Mouse (Mus musculus) layer of hippocampus, postnatal 25 days (tissue): ENCODE results near the gene Olfr510. TPM values are rescaled to one million over a fixed set of nuclear protein-coding genes. Genes with fewer than 3 reads are reported as not detected.
"Not testable (repeated sequence)": the region's sequence is repeated elsewhere in the genome, so short reads cannot be mapped to it uniquely, and the experiment has no call there.

Source experiments
- DNase-seq, 2 experiments: peaks; one replicate each; pipeline ENCODE4 v3.0.0; 2022; ENCODE audit warnings: mixed read lengths in 2 of 2, low spot score in 1 of 2; ENCODE audit errors: extremely low spot score in 1 of 2
- total RNA-seq, 2 experiments: library from RNA; stranded (reverse); gene quantifications; 2 replicates each; pipeline ENCODE4 v1.2.3; 2021

Gene Olfr510
- total RNA-seq: not detected

DNA sequence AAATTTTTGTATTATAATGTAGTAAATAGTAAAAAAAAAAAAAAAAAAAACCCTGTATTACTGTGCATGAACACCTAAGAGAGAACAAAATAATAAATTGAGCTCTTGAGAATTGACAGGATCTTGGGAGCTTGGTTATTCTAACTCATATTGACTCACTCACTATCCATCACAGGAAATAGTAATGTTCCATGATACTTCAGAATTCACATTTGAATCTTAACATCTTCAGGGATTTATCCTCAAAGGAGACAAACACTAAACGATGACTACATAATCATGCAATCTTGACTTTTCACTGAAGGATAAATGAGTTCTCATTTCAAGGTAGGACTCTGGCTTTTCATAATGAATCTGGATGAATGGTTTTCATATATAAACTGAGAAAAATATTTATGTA, at the start of gene Olfr510:
TSS of gene Olfr510 (plus strand) at position 301 of the 400 bp plus-strand sequence.
- no peak for DNase-seq

DNA sequence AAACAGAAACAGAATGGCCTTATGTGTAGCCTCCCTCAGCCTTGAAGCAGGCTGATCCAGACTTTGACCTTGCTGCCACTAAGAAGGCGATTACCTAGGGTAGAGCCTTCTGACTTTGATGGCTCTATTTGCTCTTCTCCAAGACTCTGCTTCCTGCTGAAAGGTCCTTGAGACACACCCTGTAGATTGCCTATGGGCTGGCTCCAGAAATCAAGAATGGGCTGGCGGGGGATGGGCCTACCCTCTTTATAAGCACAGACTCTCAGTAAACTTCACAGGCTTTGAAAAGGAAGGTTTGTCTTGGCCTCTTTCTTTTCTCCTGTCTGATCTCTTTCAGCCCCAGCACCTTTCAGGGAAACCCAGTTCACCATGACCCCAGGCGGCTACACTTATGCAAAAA, 49.4 kb upstream of the Olfr510 start:
- DNase-seq: not testable (repeated sequence)

DNA sequence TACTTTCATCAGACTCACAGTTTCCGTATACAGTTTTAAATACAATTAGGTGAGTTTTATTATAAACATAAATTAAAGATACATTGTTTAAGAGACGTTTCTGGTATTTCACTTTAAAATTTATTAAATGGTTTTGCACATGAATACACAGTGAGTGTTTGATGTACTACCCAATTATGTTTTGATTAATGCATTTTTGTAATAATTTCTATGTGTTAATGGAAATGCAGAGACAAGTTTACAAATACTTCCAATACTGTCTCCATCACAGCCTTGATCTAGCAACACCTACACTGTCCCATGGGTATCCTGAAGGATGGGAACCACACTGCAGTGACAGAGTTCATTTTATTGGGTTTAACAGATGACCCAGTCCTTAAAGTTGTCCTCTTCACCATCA, 44.7 kb upstream of the Olfr510 start, which contains the start of gene Olfr507:
TSS of gene Olfr507 (plus strand) at position 301 of the 400 bp plus-strand sequence.
- no peak for DNase-seq

DNA sequence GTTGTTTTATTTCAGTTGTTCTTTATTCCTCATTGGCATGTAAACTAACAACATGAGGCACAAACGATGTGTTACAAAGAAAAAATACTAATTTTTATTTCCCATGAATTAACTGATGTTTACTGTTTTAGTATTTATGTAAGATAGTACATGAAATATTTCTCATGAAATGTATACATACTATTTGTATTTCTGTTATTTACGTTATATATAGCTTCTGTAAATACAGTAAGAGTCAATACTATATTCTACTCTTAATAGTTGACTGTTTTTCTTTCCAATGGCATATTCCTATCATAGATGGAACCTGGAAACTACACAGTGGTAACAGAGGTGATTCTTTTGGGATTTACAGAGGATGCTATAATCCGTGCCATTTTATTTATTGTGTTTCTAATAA, 36.5 kb upstream of the Olfr510 start, which contains the start of gene Olfr508:
TSS of gene Olfr508 (plus strand) at position 301 of the 400 bp plus-strand sequence.
- no peak for DNase-seq

DNA sequence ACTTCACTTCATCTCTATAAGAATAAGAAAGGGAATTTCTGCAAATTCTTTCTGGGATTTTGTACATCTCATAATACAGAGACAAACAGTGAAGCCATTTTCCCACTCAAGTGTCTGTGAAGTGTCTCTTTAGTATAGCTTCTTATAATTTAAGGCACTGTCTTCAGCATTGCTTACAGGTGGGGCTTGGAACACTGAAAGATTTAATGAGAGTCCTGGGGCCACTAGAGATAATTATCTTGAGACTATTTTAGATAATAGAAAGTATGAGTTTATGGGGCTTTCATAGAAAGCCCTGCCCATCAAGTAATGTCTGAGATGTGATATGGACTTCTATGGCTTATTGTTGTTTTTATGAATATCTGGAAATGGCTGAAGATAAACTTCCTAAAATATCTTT, 14.4 kb upstream of the Olfr510 start, which contains the start of gene Olfr509:
TSS of gene Olfr509 (minus strand) at position 101 of the 400 bp plus-strand sequence.
- DNase-seq: no peak

DNA sequence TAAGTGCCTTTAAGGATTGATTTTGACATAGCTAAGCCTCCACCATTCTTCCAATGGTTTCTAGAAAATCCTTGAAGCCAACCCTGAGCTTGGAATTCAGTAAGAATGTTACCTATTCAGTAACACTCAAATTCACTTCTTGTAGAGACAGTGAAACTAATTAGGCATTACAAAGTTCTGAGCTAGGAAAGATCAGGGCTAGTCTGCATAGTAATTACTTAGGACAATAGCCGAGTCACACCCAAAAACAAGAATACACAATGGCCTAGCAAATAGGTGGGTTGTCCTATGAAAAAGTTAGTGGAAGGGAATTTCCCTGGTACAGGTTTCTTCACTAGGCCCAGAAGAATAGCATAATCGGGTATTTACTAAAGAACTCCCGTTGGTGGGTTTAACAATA, 3.8 kb upstream of the Olfr510 start:
- no peak for DNase-seq

DNA sequence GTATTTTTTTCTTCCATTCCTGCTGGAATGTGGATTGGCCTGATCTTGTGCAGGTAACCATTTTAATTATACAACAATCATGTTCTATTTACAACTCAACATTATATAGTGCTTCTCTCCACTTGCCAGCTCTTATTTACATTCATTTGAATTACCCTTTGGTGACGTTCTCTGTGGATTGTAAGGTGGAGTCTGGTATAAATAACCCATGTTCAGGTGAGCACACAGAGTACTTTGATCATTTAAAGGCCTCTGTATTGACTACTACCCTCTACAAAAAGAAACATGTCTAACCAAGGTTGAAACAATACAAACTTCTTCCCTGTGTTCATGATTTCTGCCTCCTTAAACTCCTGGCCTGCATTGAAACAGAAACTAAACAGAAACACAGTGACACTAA, 4.8 kb downstream of the Olfr510 start:
- no peak for DNase-seq

DNA sequence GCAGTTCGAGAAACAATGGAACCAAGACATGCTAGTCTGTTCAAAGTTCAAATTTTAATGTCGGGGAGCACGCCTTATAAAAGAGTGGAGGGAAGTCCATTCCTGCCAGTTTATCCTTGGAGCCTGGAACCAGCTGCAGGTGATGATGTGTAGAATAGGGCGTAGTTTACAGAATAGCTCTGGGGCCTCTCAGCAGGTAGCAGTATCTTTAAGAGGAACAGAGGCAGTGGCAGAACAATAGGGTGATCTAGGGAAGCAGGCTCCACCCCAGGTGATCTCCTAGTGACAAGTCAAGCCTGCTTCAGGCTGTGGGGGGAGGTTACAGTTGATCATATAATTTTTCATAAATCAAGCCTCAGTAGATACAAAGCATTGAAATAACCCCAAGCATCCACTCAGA, 12.7 kb downstream of the Olfr510 start:
- no peak for DNase-seq

DNA sequence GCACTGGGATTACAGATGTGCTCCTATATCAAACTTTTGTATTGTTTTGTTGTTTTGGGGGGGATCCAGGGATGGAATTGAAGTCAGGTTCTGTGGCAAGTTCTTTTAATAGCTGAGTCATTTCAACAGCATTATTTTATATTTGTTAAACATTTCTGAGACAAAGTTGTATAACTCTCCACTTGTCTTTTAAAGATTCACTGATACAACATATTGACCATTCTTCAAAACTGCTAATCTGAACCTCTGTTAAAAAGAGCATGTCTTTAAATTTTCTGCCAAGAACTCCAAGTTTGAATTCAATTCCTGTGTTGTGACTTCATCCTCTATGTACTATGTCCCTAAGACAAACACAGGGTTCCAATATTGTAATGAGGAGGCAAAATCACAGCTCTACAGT, 46.8 kb downstream of the Olfr510 start, which contains the start of gene Olfr512:
TSS of gene Olfr512 (plus strand) at position 301 of the 400 bp plus-strand sequence.
- no peak for DNase-seq

Other genes starting within 250 kb of the Olfr510 start
- gene Olfr497, start 246.0 kb upstream of the Olfr510 start, total RNA-seq: not detected
- not detected for gene Olfr498, start 201.1 kb upstream of the Olfr510 start, total RNA-seq
- gene Olfr502, start 141.4 kb upstream of the Olfr510 start, total RNA-seq: not detected
- gene Olfr503, start 121.9 kb upstream of the Olfr510 start, total RNA-seq: not detected
- not detected for gene Olfr504, start 100.6 kb upstream of the Olfr510 start, total RNA-seq
- gene Olfr506, start 55.6 kb upstream of the Olfr510 start, total RNA-seq: not detected
- not detected for gene Olfr507, start 44.6 kb upstream of the Olfr510 start, total RNA-seq
- gene Olfr508, start 36.4 kb upstream of the Olfr510 start, total RNA-seq: not detected
- gene Olfr509, start 14.5 kb upstream of the Olfr510 start, total RNA-seq: not detected
- not detected for gene Olfr512, start 46.9 kb downstream of the Olfr510 start, total RNA-seq
- gene Olfr513, start 84.6 kb downstream of the Olfr510 start, total RNA-seq: not detected
- not detected for gene Olfr514, start 159.6 kb downstream of the Olfr510 start, total RNA-seq
- not detected for gene Olfr516, start 184.1 kb downstream of the Olfr510 start, total RNA-seq
- not detected for gene Olfr517, start 206.0 kb downstream of the Olfr510 start, total RNA-seq
- gene Olfr518, start 218.6 kb downstream of the Olfr510 start, total RNA-seq: not detected
- gene Olfr519, start 228.0 kb downstream of the Olfr510 start, total RNA-seq: not detected